Mouse (Mus musculus) lung, embryonic 14.5 days (tissue): Measurements from ENCODE around the gene Gm3336. TPM values are rescaled to one million over a fixed set of nuclear protein-coding genes. Genes with fewer than 3 reads are reported as not detected.
A peak's percentile ranks its signal among the peaks of the same experiment; 100 is the strongest.

ENCODE experiments used
- ATAC-seq: fragments of 200-750 bp; cut with Nextera tagmentation; 2 replicates; pipeline ENCODE4 v1.8.0; 2017; ENCODE audit warnings: mild to moderate bottlenecking, moderate TSS enrichment, moderate library complexity; ENCODE audit not compliant: insufficient read depth
- DNase-seq: peaks from one replicate; pipeline ENCODE4 v3.0.0-alpha.2; 2015
- H3K27ac ChIP-seq: fragments of 300-500 bp; sonication (generic); 2 replicates; pipeline ENCODE4 v1.5.1; 2014; ENCODE audit warnings: low read depth, mild to moderate bottlenecking, moderate library complexity
- H3K27me3 ChIP-seq: fragments of 300-500 bp; sonication (generic); 2 replicates; pipeline ENCODE4 v1.6.1; 2014; ENCODE audit warnings: low read length, control low read depth; ENCODE audit not compliant: insufficient read depth
- H3K36me3 ChIP-seq: fragments of 300-500 bp; sonication (generic); 2 replicates; pipeline ENCODE4 v1.6.1; 2014; ENCODE audit warnings: control low read depth; ENCODE audit not compliant: insufficient read depth
- H3K4me1 ChIP-seq: fragments of 300-500 bp; sonication (generic); 2 replicates; pipeline ENCODE4 v1.6.1; 2014; ENCODE audit warnings: antibody characterized with exemption, control low read depth; ENCODE audit not compliant: insufficient read depth
- H3K4me2 ChIP-seq: fragments of 300-500 bp; sonication (generic); 2 replicates; pipeline ENCODE4 v1.6.1; 2014; ENCODE audit warnings: mild to moderate bottlenecking
- H3K4me3 ChIP-seq: fragments of 300-500 bp; sonication (generic); 2 replicates; pipeline ENCODE4 v1.5.1; 2014; ENCODE audit warnings: low read depth, low read length
- H3K9ac ChIP-seq: fragments of 300-500 bp; sonication (generic); 2 replicates; pipeline ENCODE4 v1.6.1; 2014
- H3K9me3 ChIP-seq: fragments of 300-500 bp; sonication (generic); 2 replicates; pipeline ENCODE4 v1.6.1; 2016; ENCODE audit warnings: low read depth, low read length, control low read depth
- CTCF ChIP-seq: IDR thresholded peaks from 2 replicates; pipeline ENCODE4 v1.5.1; 2016; ENCODE audit warnings: antibody characterized with exemption, low read depth
- WGBS: fragments of 180-500 bp; shearing (Covaris S2); extraction: QIAGEN DNeasy Blood & Tissue Kit; methylation state at CpG from one replicate; pipeline ENCODE4 v1.1.7; 2014; 5-methylcytosine and 5-hydroxymethylcytosine counted together
- polyA plus RNA-seq: library from polyadenylated mRNA; unstranded; fragments of >200 nt; fragmentation: Nextera tagmentation; extraction: Ambion mirVana; gene quantifications from 2 replicates; pipeline ENCODE4 v1.2.1, GENCODE M21; 2014

Gm3336 gene
- polyA plus RNA-seq, 1 experiment from 2014 or later: not detected

- no peak overlapping the region for H3K4me2 ChIP-seq
- WGBS: 76% methylated on average over 18 of the region's 18 CpGs
- no peak overlapping the region for H3K27ac ChIP-seq
- H3K27me3 ChIP-seq: peaks cover 68% of the 10 kb centered on the region
- H3K9ac ChIP-seq: no peak overlapping the region
- no peaks in the 10 kb centered on the region for H3K36me3 ChIP-seq
- H3K4me3 ChIP-seq: no peak overlapping the region
- no peak for TF ChIP-seq CTCF
- no peaks in the 10 kb centered on the region for H3K9me3 ChIP-seq
- ATAC-seq (no peak), DNase-seq (no peak)
- H3K4me1 ChIP-seq: 0 out of 2 replicates have a peak, but pooled peaks cover under 1% of the 10 kb centered on the region
These were observed 29.0 kb downstream of the Gm3336 start for GRCm38 (mm10) chr8:70747211-70747890.

GRCm38 (mm10) chr8:70748246-70749096 lies 30.1 kb downstream of the Gm3336 start:
- DNase-seq (no peak), ATAC-seq (no peak)
- TF ChIP-seq CTCF: no peak
- Histone ChIP-seq H3K9me3 (no peaks in the 10 kb centered on the region), H3K27me3 (peaks cover 57% of the 10 kb centered on the region), H3K4me3 (no peak overlapping the region), H3K27ac (no peak overlapping the region), H3K36me3 (no peaks in the 10 kb centered on the region), H3K4me1 (peaks cover 9% of the 10 kb centered on the region; the same call in 1 of the 2 replicates), H3K9ac (no peak overlapping the region), H3K4me2 (no peak overlapping the region)
- WGBS: 81% methylated on average over 23 of the region's 23 CpGs

GRCm38 (mm10) chr8:70749097-70749674 lies 30.8 kb downstream of the Gm3336 start:
- no peak overlapping the region for H3K9ac ChIP-seq
- peaks cover 15% of the 10 kb centered on the region; the same call in 1 of the 2 replicates for H3K4me1 ChIP-seq
- no peaks in the 10 kb centered on the region for H3K36me3 ChIP-seq
- ATAC-seq (no peak), DNase-seq (no peak)
- H3K27ac ChIP-seq: no peak overlapping the region
- no peak overlapping the region for H3K4me3 ChIP-seq
- WGBS: 69% methylated on average over 19 of the region's 19 CpGs
- no peak for TF ChIP-seq CTCF
- peaks cover 49% of the 10 kb centered on the region for H3K27me3 ChIP-seq
- H3K4me2 ChIP-seq: no peak overlapping the region
- H3K9me3 ChIP-seq: no peaks in the 10 kb centered on the region

GRCm38 (mm10) chr8:70750128-70750680 lies 31.9 kb downstream of the Gm3336 start:
- no peak overlapping the region for H3K9ac ChIP-seq
- H3K9me3 ChIP-seq: no peaks in the 10 kb centered on the region
- no peak overlapping the region for H3K27ac ChIP-seq
- 77% methylated on average over 13 of the region's 13 CpGs for WGBS
- no peak for DNase-seq
- TF ChIP-seq CTCF: no peak
- no peak for ATAC-seq
- peaks cover 17% of the 10 kb centered on the region; the same call in 1 of the 2 replicates for H3K4me1 ChIP-seq
- H3K4me3 ChIP-seq: no peak overlapping the region
- no peaks in the 10 kb centered on the region for H3K36me3 ChIP-seq
- no peak overlapping the region for H3K4me2 ChIP-seq
- peaks cover 39% of the 10 kb centered on the region for H3K27me3 ChIP-seq

- H3K4me1 ChIP-seq: peaks cover 22% of the 10 kb centered on the region; the same call in 1 of the 2 replicates
- no peak overlapping the region for H3K9ac ChIP-seq
- H3K36me3 ChIP-seq: peaks cover 6% of the 10 kb centered on the region; the same call in 1 of the 2 replicates
- TF ChIP-seq CTCF: peak; percentile 76
- no peaks in the 10 kb centered on the region for H3K9me3 ChIP-seq
- DNase-seq: peak; percentile 88
- H3K4me2 ChIP-seq: peak overlapping the region; percentile 52; the same call in 1 of the 2 replicates
- H3K27me3 ChIP-seq: peaks cover 19% of the 10 kb centered on the region; the same call in 1 of the 2 replicates
- no peak for ATAC-seq
- no peak overlapping the region for H3K4me3 ChIP-seq
- H3K27ac ChIP-seq: peak overlapping the region; percentile 75
- WGBS: 20% methylated on average over 11 of the region's 11 CpGs
These were observed 33.8 kb downstream of the Gm3336 start for GRCm38 (mm10) chr8:70752000-70752764.

GRCm38 (mm10) chr8:70753151-70753550 lies 34.8 kb downstream of the Gm3336 start:
- Histone ChIP-seq H3K9me3 (no peaks in the 10 kb centered on the region), H3K27me3 (peaks cover 12% of the 10 kb centered on the region; the same call in 1 of the 2 replicates), H3K9ac (peak overlapping the region; percentile 1; the same call in 1 of the 2 replicates), H3K4me2 (peak overlapping the region; percentile 52), H3K36me3 (peaks cover 16% of the 10 kb centered on the region; the same call in 1 of the 2 replicates), H3K27ac (peak overlapping the region; percentile 75), H3K4me3 (peak overlapping the region; percentile 1), H3K4me1 (peaks cover 22% of the 10 kb centered on the region; the same call in 1 of the 2 replicates)
- ATAC-seq (no peak), DNase-seq (peak; percentile 86)
- 15% methylated on average over 21 of the region's 21 CpGs for WGBS
- TF ChIP-seq CTCF: no peak
